Mouse (Mus musculus) T-helper 17 cell (primary cell): ENCODE measurements at regions not wholly inside any gene's neighbourhood (a gene's known extent, or its start where the extent isn't known, plus 50 kb on each side); places are given as distances from the start of the nearest gene placed in this dataset.
"Not testable (repeated sequence)": the region's sequence is repeated elsewhere in the genome, so short reads cannot be mapped to it uniquely, and the experiment has no call there.

Experiments used
- in situ Hi-C, 2 experiments: fragments of 300-600 bp; cut with MboI, MseI; formaldehyde crosslinking; loops; 1 replicate in 1 of 2; 2 replicates in 1 of 2; pipeline ENCODE4 v1.15.1; 2025; ENCODE audit warnings: high pct_unique_total_duplicates in 2 of 2

DNA sequence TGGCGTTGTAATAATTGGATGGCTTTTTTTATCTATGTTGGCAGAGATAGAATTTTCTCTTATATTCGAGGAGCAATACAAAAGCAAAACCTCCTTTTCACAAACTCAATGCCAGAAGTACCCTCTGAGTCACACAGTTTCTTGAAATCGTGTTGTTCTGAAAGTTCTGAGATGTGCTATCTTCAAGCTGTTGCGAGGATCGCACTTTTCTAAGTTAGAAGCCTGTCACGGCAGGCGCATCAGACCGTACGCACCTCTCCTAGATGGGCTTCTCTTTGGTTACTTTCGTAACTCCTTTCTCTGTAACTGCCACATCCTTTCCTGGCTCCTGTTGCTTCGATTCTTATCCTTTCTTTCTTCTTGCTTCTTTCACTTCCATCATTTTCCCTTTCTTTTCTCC, 271.2 kb upstream of the Arrdc3 start:
- in situ Hi-C loops: no loop called here

GRCm38 (mm10) chr13:80613167-80613883, 269.9 kb upstream of the Arrdc3 start:
- in situ Hi-C loops: no loop called here

- in situ Hi-C loops: no loop called here
Measured at GRCm38 (mm10) chr13:80613884-80614247, 269.3 kb upstream of the Arrdc3 start.

DNA sequence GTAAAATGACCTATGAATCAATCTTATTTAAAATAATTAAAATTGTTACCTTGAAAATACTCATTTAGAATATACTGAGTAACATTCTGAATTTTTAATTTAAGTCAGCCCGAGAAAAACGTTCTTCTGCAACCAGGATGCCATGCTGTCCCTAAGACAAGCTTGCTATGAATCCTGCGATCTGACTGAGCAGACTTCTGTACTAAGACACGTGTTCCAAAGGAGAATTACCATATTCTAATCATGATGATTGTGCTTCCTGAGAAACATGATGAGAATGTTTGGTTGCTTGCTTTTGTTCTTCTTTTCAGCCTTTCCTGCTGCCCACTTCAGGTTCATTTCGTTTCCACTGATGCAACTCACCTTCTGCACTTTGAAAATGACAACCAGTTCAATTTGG, 268.2 kb upstream of the Arrdc3 start:
- in situ Hi-C loops: no loop called here

GRCm38 (mm10) chr13:80623005-80623404, 260.2 kb upstream of the Arrdc3 start:
- in situ Hi-C loops: no loop called here

GRCm38 (mm10) chr13:80641334-80641733, 241.8 kb upstream of the Arrdc3 start:
- in situ Hi-C loops: loop anchor here in 1 of 2 experiments (10.0 kb wide), 1 partner anchor 913 kb away; no protein-coding TSS in a partner anchor

DNA sequence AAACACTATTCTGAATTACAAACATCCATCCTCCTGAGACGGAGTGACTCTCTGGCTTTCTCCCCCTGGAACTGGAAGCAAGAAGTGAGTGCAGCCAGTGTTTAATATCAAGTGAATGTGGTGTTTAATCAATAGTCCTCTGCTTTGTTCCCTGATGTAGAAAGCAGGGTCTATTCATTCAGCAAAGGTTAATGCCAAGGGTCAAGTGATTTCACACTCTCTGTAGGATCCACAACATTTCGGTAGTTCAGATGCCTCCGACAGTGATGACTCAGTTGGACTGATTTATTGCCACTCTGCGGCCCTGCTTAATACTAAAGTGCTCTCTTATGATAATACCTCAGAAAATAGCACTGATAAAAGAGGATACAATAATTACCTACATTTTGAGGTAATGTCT, 235.6 kb upstream of the Arrdc3 start:
- in situ Hi-C loops: loop anchor here in 1 of 2 experiments (10.0 kb wide), 1 partner anchor 907 kb away; no protein-coding TSS in a partner anchor

- in situ Hi-C loops: no loop called here
Measured at GRCm38 (mm10) chr13:80652967-80653539, 230.1 kb upstream of the Arrdc3 start.

DNA sequence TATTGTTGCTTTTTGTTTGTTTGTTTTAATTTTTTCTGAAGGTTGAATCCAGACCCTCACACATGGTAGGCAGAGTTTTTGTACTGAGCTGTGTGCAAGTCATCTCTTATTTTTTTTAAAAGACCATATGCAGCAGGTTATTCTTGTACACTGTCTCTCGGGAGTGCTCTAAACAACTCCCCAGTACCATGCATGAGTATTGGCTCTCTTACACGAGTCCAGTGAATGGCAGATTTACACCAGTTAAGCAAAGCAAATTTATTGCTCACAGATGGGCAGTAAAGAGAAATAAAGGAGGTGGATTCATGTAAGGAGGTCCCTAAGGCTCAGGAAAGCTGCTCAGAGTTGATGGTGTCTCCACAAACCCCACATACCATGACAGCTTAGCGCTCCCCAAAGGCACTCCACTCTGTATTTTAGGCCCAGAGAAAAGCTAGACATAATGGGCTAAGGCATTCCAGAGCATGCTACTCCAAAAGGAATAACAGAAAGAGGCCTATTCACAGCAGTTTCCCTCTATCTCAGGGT, 216.9 kb upstream of the Arrdc3 start:
- in situ Hi-C loops: no loop called here

DNA sequence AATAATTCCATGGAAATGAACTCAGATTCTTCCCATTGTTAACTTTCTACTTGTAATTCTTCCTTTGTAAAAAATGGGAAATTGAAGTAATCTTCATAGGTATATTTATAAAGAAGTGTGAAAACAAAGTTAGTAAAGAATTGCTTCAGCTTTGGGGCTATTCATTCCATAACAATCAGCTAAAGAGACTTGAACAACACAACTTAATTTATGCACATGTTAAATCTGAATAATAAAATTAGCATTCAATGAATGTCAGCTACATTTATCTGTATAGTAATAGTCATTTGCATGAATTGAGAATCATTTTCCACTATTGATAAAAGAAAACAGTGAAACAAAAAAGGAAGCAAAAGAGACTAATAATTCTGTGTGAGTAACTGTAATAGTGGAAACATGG, 193.3 kb upstream of the Arrdc3 start:
- in situ Hi-C loops: no loop called here

DNA sequence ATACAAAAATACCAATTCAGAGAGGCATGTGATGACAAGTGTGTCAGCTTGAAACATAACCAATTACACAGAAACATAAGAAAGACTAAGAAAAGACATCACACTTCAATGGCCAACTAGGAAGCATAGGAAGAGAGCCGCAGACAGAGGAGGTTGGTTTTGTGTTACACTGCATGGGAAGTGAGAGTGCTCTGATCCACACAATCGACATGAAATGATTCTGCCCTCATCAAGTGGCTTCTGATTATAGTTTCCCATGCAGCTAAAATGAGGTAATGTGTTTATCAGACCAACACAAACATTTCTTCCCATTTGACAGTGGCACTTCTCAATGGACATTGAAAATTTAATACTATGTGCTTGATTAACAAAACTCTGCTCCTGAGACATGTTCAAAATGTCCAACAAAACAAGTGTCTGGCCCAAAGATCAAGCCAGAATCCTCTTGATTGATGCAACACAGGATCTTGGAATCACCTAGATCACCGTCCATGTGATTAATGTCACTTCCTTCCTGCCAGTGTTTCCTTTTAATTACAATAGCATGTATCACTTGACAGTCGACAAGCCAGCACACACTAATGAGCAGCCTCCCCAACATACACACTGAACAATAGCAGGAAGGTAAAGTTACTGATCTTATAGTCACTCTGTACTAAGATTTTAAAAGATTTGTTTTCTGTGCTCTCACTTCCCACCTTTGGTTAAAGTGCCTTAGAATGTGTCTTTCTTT, 192.4 kb upstream of the Arrdc3 start:
- in situ Hi-C loops: no loop called here

- in situ Hi-C loops: no loop called here
Measured at GRCm38 (mm10) chr13:80695549-80696150, 187.5 kb upstream of the Arrdc3 start.

DNA sequence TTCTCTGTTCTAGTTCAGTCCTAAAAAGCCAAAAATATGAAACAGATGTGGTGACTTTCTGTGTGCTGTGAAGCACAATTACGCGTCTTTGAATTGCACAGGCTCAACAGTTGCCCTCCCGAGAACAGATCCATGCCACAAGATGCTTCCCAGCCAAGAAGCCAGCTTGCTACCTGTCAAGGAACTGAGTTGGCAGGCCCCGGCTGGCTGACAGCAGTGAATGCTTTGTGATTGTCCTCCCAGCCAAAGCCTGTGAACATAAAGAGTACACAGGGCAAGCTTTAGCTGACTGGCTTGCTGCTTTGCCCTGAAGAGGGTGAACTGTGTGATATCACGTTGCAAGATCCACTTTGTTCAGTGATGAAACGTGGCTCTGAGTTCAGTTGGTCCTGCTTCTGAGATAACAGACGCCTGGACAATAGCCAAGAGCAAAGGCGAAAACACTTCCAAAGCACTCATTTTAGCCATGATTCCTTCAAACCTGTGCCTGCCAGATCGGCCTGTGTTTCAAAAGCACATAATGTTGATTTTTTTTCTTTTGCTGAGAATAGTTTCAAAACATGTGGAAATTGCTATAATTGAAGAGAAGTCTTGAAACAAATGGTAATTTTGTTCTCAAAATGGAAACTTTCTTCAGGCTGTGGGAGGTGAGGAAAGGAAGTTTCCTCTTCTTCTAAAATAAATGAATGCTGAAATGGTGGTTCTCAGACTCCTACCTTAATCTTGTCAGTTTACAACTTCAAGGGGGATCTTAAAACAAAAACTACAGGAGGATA, 173.5 kb upstream of the Arrdc3 start:
- in situ Hi-C loops: no loop called here

DNA sequence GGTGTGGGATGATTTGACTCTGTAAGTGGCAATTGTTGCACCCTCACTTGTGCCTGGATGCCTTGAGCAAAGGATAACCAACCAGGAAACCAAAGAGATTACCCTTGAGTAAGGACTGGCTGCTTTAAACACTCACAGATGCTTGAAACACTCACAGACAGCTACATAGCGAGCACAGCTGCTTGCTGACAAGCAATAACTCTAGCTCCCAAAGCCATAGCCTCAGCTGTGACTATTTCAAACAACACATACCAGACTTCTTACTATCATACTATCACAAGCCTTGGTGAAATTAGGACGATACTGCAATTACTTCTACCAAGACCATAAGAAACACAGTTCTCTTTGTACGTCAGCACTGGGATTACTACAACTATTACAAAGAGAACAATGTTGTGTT, 163.9 kb upstream of the Arrdc3 start:
- in situ Hi-C loops: no loop called here

GRCm38 (mm10) chr13:80723215-80724006, 159.8 kb upstream of the Arrdc3 start:
- in situ Hi-C loops: loop anchor here in 1 of 2 experiments (5.0 kb wide), 1 partner anchor 1431 kb away; no protein-coding TSS in a partner anchor

- in situ Hi-C loops: no loop called here
Measured at GRCm38 (mm10) chr13:80729202-80729601, 154.0 kb upstream of the Arrdc3 start.

GRCm38 (mm10) chr13:80745991-80746390, 137.2 kb upstream of the Arrdc3 start:
- in situ Hi-C loops: no loop called here

GRCm38 (mm10) chr13:80747022-80747421, 136.2 kb upstream of the Arrdc3 start:
- in situ Hi-C loops: not testable (repeated sequence)
